Mouse (Mus musculus): Measurements from ENCODE around the gene Spef2. TPM values are rescaled to one million over a fixed set of nuclear protein-coding genes. Genes with fewer than 3 reads are reported as not detected.
A peak's percentile ranks its signal among the peaks of the same experiment; 100 is the strongest.

Spef2 gene
- total and polyA plus RNA-seq, 2 experiments = 0.02 to 0.09 TPM

DNA sequence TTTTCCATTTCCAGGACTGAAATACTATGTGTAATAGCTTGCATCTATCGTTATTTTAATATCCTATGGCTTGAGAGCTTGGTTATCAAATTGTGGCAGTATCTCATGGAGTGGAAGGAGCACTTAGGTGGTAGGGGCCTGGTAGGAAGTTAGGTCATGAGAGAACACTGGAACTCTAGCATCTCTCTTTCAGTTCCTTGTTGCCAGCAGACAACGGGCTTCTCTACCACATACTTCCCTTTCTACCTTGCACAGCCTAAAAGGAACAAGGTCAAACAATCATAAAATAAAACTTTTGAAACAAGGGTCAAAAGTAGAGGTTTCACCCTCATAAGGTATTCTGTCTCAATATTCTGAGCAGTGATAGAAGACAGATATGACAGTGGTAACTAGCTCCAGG, 38.3 kb downstream of the Spef2 start:
- 82% methylated on average over 2 of the region's 2 CpGs for WGBS
- no peaks in the 10 kb centered on the region for H3K4me1 ChIP-seq (ENCODE audit: control insufficient read depth, insufficient read depth, low read length)
- DNase-seq (ENCODE audit: extremely low read depth, low read depth, low spot score) = peak; percentile 2
- no peaks in the 10 kb centered on the region for H3K79me2 ChIP-seq (ENCODE audit: control insufficient read depth, insufficient read depth, low read length)
- no peak for TF ChIP-seq POLR2A (IDR thresholded peaks at IDR 0.05; ENCODE audit: extremely low read depth, insufficient read depth, low read length)
- no peak for TF ChIP-seq CTCF (IDR thresholded peaks at IDR 0.05; ENCODE audit: low read depth, low read length)
- H3K9ac ChIP-seq (ENCODE audit: low read depth, low read length) = no peak overlapping the region
- H3K4me3 ChIP-seq (ENCODE audit: insufficient read depth, low read depth, low read length) = no peak overlapping the region
- no peaks in the 10 kb centered on the region for H3K27me3 ChIP-seq (ENCODE audit: control insufficient read depth, insufficient read depth, low read length)
- no peaks in the 10 kb centered on the region for H3K36me3 ChIP-seq (ENCODE audit: control insufficient read depth, insufficient read depth, low read length)
- no peak overlapping the region for H3K27ac ChIP-seq (replicated peaks; ENCODE audit: insufficient read depth, low read depth, low read length)

- DNase-seq (ENCODE audit: extremely low read depth, low read depth, low spot score) = no peak
- Histone ChIP-seq H3K9ac (ENCODE audit: low read depth, low read length) (no peak overlapping the region), H3K79me2 (ENCODE audit: control insufficient read depth, insufficient read depth, low read length) (no peaks in the 10 kb centered on the region), H3K27ac (replicated peaks; ENCODE audit: insufficient read depth, low read depth, low read length) (no peak overlapping the region), H3K4me3 (ENCODE audit: insufficient read depth, low read depth, low read length) (no peak overlapping the region), H3K4me1 (ENCODE audit: control insufficient read depth, insufficient read depth, low read length) (no peaks in the 10 kb centered on the region), H3K36me3 (ENCODE audit: control insufficient read depth, insufficient read depth, low read length) (no peaks in the 10 kb centered on the region), H3K27me3 (ENCODE audit: control insufficient read depth, insufficient read depth, low read length) (no peaks in the 10 kb centered on the region)
- no peak for TF ChIP-seq CTCF (IDR thresholded peaks at IDR 0.05; ENCODE audit: low read depth, low read length)
- TF ChIP-seq POLR2A (IDR thresholded peaks at IDR 0.05; ENCODE audit: extremely low read depth, insufficient read depth, low read length) = no peak
- WGBS = 55% methylated on average over 2 of the region's 2 CpGs
Measured at GRCm38 (mm10) chr15:9705830-9706450, 42.7 kb downstream of the Spef2 start.

GRCm38 (mm10) chr15:9701845-9702244, 46.8 kb downstream of the Spef2 start:
- Histone ChIP-seq H3K79me2 (ENCODE audit: control insufficient read depth, insufficient read depth, low read length) (no peaks in the 10 kb centered on the region), H3K36me3 (ENCODE audit: control insufficient read depth, insufficient read depth, low read length) (no peaks in the 10 kb centered on the region), H3K27ac (replicated peaks; ENCODE audit: insufficient read depth, low read depth, low read length) (no peak overlapping the region), H3K4me3 (ENCODE audit: insufficient read depth, low read depth, low read length) (no peak overlapping the region), H3K9ac (ENCODE audit: low read depth, low read length) (no peak overlapping the region), H3K4me1 (ENCODE audit: control insufficient read depth, insufficient read depth, low read length) (no peaks in the 10 kb centered on the region), H3K27me3 (ENCODE audit: control insufficient read depth, insufficient read depth, low read length) (no peaks in the 10 kb centered on the region)
- no peak for TF ChIP-seq POLR2A (IDR thresholded peaks at IDR 0.05; ENCODE audit: extremely low read depth, insufficient read depth, low read length)
- no peak for TF ChIP-seq CTCF (IDR thresholded peaks at IDR 0.05; ENCODE audit: low read depth, low read length)
- DNase-seq (ENCODE audit: extremely low read depth, low read depth, low spot score) = no peak

DNA sequence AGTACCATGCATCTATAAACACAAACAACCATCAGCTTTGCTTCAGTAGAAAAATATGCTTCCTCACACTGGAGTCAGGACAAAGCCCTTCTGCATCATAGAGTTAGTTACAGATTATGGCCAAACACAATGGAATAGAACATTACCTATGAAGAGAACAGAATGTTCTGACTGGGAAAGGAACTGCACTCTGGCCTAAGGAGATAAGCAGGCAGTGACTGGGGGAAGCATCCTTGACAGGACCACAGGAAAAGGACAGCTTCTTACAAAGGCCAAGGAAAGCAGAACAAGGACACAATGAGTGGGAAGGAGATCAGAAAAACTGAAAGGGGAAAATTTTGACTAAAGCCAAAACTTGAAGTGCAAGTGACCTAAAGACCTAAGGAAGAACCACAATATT, 56.9 kb downstream of the Spef2 start:
- Histone ChIP-seq H3K27me3 (ENCODE audit: control insufficient read depth, insufficient read depth, low read length) (no peaks in the 10 kb centered on the region), H3K4me3 (ENCODE audit: insufficient read depth, low read depth, low read length) (no peak overlapping the region)
- TF ChIP-seq POLR2A (IDR thresholded peaks at IDR 0.05; ENCODE audit: extremely low read depth, insufficient read depth, low read length) (no peak), CTCF (IDR thresholded peaks at IDR 0.05; ENCODE audit: low read depth, low read length) (no peak)

DNA sequence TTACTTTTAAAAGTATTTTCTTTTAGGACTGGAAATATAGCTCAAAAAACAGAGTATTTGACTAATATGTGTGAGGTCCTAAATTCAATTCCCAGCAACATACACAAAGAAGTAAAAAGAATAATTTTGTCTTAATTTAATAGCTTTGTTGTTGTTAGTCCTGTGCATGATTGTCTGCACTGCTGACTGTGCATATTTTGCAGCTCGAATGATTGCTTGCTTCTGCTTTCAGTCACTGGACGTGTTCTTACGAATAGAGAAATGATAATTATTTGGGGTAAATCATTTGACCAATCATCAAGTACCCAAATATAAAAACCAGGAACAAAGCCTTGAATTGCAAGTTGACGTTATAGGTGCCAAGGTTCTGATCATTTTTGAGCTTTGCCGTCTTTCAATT, 57.8 kb downstream of the Spef2 start:
- DNase-seq (ENCODE audit: extremely low read depth, low read depth, low spot score) = no peak
- Histone ChIP-seq H3K4me3 (ENCODE audit: insufficient read depth, low read depth, low read length) (no peak overlapping the region), H3K9ac (ENCODE audit: low read depth, low read length) (no peak overlapping the region), H3K36me3 (ENCODE audit: control insufficient read depth, insufficient read depth, low read length) (no peaks in the 10 kb centered on the region), H3K27ac (replicated peaks; ENCODE audit: insufficient read depth, low read depth, low read length) (no peak overlapping the region), H3K79me2 (ENCODE audit: control insufficient read depth, insufficient read depth, low read length) (no peaks in the 10 kb centered on the region), H3K4me1 (ENCODE audit: control insufficient read depth, insufficient read depth, low read length) (no peaks in the 10 kb centered on the region), H3K27me3 (ENCODE audit: control insufficient read depth, insufficient read depth, low read length) (no peaks in the 10 kb centered on the region)
- TF ChIP-seq CTCF (IDR thresholded peaks at IDR 0.05; ENCODE audit: low read depth, low read length) (no peak), POLR2A (IDR thresholded peaks at IDR 0.05; ENCODE audit: extremely low read depth, insufficient read depth, low read length) (no peak)
- WGBS = 85% methylated on average over 5 of the region's 5 CpGs

More for the DNA sequence above, 56.9 kb downstream of the Spef2 start:
- H3K9ac ChIP-seq (ENCODE audit: low read depth, low read length) = no peak overlapping the region
- H3K27ac ChIP-seq (replicated peaks; ENCODE audit: insufficient read depth, low read depth, low read length) = no peak overlapping the region
- DNase-seq (ENCODE audit: extremely low read depth, low read depth, low spot score) = no peak
- no peaks in the 10 kb centered on the region for H3K79me2 ChIP-seq (ENCODE audit: control insufficient read depth, insufficient read depth, low read length)
- H3K4me1 ChIP-seq (ENCODE audit: control insufficient read depth, insufficient read depth, low read length) = no peaks in the 10 kb centered on the region
- H3K36me3 ChIP-seq (ENCODE audit: control insufficient read depth, insufficient read depth, low read length) = no peaks in the 10 kb centered on the region

- TF ChIP-seq POLR2A (IDR thresholded peaks at IDR 0.05; ENCODE audit: extremely low read depth, insufficient read depth, low read length) (no peak), CTCF (IDR thresholded peaks at IDR 0.05; ENCODE audit: low read depth, low read length) (no peak)
- WGBS = 53% methylated on average over 1 of the region's 1 CpGs
- H3K27ac ChIP-seq (replicated peaks; ENCODE audit: insufficient read depth, low read depth, low read length) = no peak overlapping the region
- no peak overlapping the region for H3K4me3 ChIP-seq (ENCODE audit: insufficient read depth, low read depth, low read length)
- H3K9ac ChIP-seq (ENCODE audit: low read depth, low read length) = no peak overlapping the region
- H3K36me3 ChIP-seq (ENCODE audit: control insufficient read depth, insufficient read depth, low read length) = no peaks in the 10 kb centered on the region
- no peaks in the 10 kb centered on the region for H3K79me2 ChIP-seq (ENCODE audit: control insufficient read depth, insufficient read depth, low read length)
- no peaks in the 10 kb centered on the region for H3K27me3 ChIP-seq (ENCODE audit: control insufficient read depth, insufficient read depth, low read length)
- H3K4me1 ChIP-seq (ENCODE audit: control insufficient read depth, insufficient read depth, low read length) = no peaks in the 10 kb centered on the region
- DNase-seq (ENCODE audit: extremely low read depth, low read depth, low spot score) = no peak
Measured at GRCm38 (mm10) chr15:9690436-9690835, 58.2 kb downstream of the Spef2 start.
